Mouse (Mus musculus) frontal cortex, adult 2 months (tissue): ENCODE measurements around the gene H2al3. TPM values are rescaled to one million over a fixed set of nuclear protein-coding genes. Genes with fewer than 3 reads are reported as not detected.

Source experiments
- DNase-seq, 2 experiments: peaks; one replicate each; pipeline ENCODE4 v3.0.0; 2022; ENCODE audit warnings: low spot score in 1 of 2; ENCODE audit errors: extremely low spot score in 1 of 2
- polyA plus RNA-seq: library from polyadenylated mRNA; depleted of rRNA; stranded (reverse); fragments of >200 nt; gene quantifications from 2 replicates; pipeline ENCODE4 v1.2.3, GENCODE M21; 2012; rRNA removed

Gene H2al3
- not detected in 2 replicates for polyA plus RNA-seq

GRCm38 (mm10) chrX:9849403-9849802, at the start of gene H2al3:
TSS of gene H2al3 (plus strand) at chrX:9849703.
- DNase-seq = no peak

- DNase-seq = no peak
Measured at GRCm38 (mm10) chrX:9810101-9810500, 39.4 kb upstream of the H2al3 start.

GRCm38 (mm10) chrX:9812469-9812868, 37.0 kb upstream of the H2al3 start:
- no peak for DNase-seq

GRCm38 (mm10) chrX:9834779-9835178, 14.7 kb upstream of the H2al3 start:
- no peak for DNase-seq

- DNase-seq = no peak
Measured at GRCm38 (mm10) chrX:9846628-9847027, 2.9 kb upstream of the H2al3 start, which contains the start of gene Hypm. TSS of gene Hypm (plus strand) at chrX:9846928.

GRCm38 (mm10) chrX:9861859-9862258, 12.4 kb downstream of the H2al3 start:
- no peak for DNase-seq

- DNase-seq = no peak
Measured at GRCm38 (mm10) chrX:9875519-9875918, 26.0 kb downstream of the H2al3 start.

- DNase-seq = no peak
Measured at GRCm38 (mm10) chrX:9885322-9885721, 35.8 kb downstream of the H2al3 start, which contains the start of gene Sytl5. TSS of gene Sytl5 (plus strand) at chrX:9885622.

Other genes with a start within 250 kb of the H2al3 start
- 149 and 176 TPM in 2 replicates for gene Dynlt3, start 186.7 kb upstream of the H2al3 start, polyA plus RNA-seq
- not detected in 2 replicates for gene Hypm, start 2.8 kb upstream of the H2al3 start, polyA plus RNA-seq
- 0.58 and 0.67 TPM in 2 replicates for gene Sytl5, start 35.9 kb downstream of the H2al3 start, polyA plus RNA-seq